Mouse (Mus musculus) E14TG2a.4 (cell line): ENCODE measurements at regions not wholly inside any gene's neighbourhood (a gene's known extent, or its start where the extent isn't known, plus 50 kb on each side); places are given as distances from the start of the nearest gene placed in this dataset.

Experiments used
- H3K27me3 ChIP-seq: 2 replicates; pipeline ENCODE4 v1.6.1; 2014; ENCODE audit warnings: low read length, control low read depth; ENCODE audit not compliant: insufficient read depth
- H3K36me3 ChIP-seq: 2 replicates; pipeline ENCODE4 v1.6.1; 2014; ENCODE audit warnings: low read length, control low read depth; ENCODE audit not compliant: insufficient read depth
- H3K4me1 ChIP-seq: replicated peaks from 2 replicates; pipeline ENCODE4 v1.6.1; 2014; ENCODE audit warnings: low read depth, low read length, control low read depth
- H3K4me3 ChIP-seq: replicated peaks from 2 replicates; pipeline ENCODE4 v1.5.1; 2014; ENCODE audit warnings: mild to moderate bottlenecking, low read length
- H3K9me3 ChIP-seq: 2 replicates; pipeline ENCODE4 v1.6.1; 2014; ENCODE audit warnings: low read length, control low read depth
- CTCF ChIP-seq: conservative IDR thresholded peaks from 2 replicates; pipeline ENCODE4 v1.5.1; 2014; ENCODE audit warnings: low read length
- NANOG ChIP-seq: IDR thresholded peaks from 2 replicates; pipeline ENCODE4 v1.6.1; 2014; ENCODE audit warnings: borderline replicate concordance, low read length, mixed read lengths
- POU5F1 ChIP-seq: IDR thresholded peaks from 2 replicates; pipeline ENCODE4 v1.6.1; 2014; ENCODE audit warnings: low read length, borderline replicate concordance

DNA sequence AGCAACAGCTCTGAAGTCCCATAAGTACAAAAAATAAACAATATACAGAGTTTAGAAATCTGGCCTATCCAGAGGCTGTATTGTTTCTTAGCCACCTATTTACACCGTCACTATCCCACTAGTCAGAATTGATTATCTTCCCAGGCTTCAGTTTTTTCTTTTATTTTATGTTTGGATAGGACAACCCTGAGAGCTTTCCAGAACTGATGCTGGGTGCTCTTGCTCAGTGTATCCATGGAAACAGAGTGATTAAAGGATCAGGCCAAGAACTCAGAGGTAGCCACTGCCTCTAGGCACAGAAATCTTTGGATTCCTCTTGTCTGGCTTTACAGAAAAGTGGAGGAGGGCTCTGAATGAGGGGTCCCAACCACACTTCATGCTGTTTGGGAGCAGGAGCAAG lies 55.3 kb upstream of the Lmcd1 start:
- TF ChIP-seq NANOG (no peak), CTCF (no peak), POU5F1 (no peak)
- Histone ChIP-seq H3K36me3 (no peaks in the 10 kb centered on the region), H3K9me3 (peaks cover 50% of the 10 kb centered on the region)

DNA sequence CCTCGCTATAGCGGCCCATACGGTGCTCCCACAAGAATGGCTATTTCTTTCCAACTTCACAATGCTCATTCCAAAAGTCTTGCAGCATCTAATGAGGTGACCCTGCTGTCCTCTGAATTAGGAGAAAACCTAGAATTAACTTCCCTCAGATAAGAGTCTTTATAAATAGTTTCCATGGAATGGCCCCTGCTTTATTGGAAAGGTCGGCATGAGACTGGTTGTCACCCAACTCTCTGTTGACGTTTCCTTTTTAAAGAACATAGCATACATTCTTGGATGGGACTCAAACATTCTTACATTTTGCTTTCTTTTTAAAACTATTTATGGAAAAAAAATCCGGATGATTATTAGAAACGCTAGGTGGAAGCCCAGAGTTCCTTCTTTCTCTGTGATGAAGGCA lies 53.9 kb upstream of the Lmcd1 start:
- Histone ChIP-seq H3K4me1 (no peaks in the 10 kb centered on the region), H3K4me3 (no peak overlapping the region), H3K9me3 (peaks cover 58% of the 10 kb centered on the region), H3K36me3 (no peaks in the 10 kb centered on the region), H3K27me3 (no peaks in the 10 kb centered on the region; the same call in 1 of the 2 replicates)
- TF ChIP-seq POU5F1 (no peak), NANOG (no peak), CTCF (no peak)

More for the DNA sequence above, 55.3 kb upstream of the Lmcd1 start:
- Histone ChIP-seq H3K4me1 (no peaks in the 10 kb centered on the region), H3K27me3 (no peaks in the 10 kb centered on the region; the same call in 1 of the 2 replicates), H3K4me3 (no peak overlapping the region)

DNA sequence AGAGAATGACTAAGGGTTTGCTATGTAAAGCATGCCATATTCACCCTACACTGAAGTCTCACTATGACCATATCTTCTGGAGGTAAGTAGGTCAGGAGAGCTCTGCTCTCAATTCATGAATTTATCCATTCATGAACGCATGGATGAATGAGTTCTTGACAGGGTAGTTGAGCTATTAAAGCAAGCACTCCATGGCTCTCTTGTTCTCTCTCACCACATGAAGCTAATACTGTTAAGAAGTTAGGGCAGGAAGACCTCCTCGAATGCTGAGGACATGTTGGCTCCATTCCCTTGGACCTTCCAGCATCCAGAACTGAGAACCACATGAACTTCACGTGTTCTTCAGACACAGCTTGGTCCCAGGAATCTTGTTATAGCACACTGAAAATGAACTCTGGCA lies 53.4 kb upstream of the Lmcd1 start:
- Histone ChIP-seq H3K36me3 (no peaks in the 10 kb centered on the region), H3K27me3 (no peaks in the 10 kb centered on the region; the same call in 1 of the 2 replicates), H3K4me3 (no peak overlapping the region), H3K4me1 (no peaks in the 10 kb centered on the region), H3K9me3 (peaks cover 57% of the 10 kb centered on the region)
- TF ChIP-seq NANOG = no peak
- no peak for TF ChIP-seq CTCF
- TF ChIP-seq POU5F1 = no peak

DNA sequence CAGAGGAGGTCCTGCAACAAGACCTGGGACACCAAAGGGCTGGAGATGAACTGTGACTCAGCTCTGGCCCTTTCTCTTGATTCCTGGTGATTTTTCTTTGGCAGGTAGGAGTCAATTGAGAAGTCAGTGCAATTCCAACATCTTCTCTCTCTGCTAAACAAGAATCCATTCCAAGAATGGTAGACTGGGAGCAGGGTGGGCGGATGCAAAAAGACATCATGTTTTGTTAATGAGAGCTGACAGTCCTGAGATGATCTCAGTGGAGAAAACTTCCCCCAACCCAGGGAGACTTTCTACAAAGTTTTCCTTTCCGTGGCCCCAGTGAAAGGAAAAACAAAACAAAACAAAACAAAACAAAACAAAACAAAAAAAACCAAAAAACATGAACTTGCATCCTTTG lies 52.2 kb upstream of the Lmcd1 start:
- Histone ChIP-seq H3K27me3 (no peaks in the 10 kb centered on the region; the same call in 1 of the 2 replicates), H3K4me1 (no peaks in the 10 kb centered on the region), H3K9me3 (peaks cover 45% of the 10 kb centered on the region), H3K4me3 (no peak overlapping the region), H3K36me3 (no peaks in the 10 kb centered on the region)
- no peak for TF ChIP-seq NANOG

DNA sequence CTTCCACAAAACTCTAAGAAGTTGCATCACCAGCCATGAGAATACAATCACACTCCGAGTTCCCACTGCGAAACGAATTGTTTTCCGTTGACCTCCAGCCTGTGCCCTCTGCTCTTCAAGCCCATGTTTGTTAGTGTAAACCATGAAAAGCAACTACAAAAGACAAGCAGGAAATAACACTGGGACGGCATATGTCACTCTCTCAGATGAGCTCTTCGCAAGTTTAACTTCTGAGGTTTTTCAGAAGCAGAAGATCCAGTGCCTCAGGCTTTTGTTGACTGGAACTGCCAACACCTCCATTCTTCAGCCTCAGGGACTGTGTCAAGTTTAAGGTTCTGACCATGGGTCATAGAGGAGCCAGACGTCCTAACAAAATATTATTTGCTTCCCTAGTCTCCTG lies 50.2 kb upstream of the Lmcd1 start:
- Histone ChIP-seq H3K36me3 (no peaks in the 10 kb centered on the region), H3K4me1 (no peaks in the 10 kb centered on the region), H3K27me3 (no peaks in the 10 kb centered on the region), H3K9me3 (peaks cover 25% of the 10 kb centered on the region), H3K4me3 (no peak overlapping the region)
- TF ChIP-seq CTCF = no peak
- no peak for TF ChIP-seq NANOG
- TF ChIP-seq POU5F1 = no peak
